Mouse (Mus musculus): ENCODE measurements around the gene Ssbp2. TPM values are rescaled to one million over a fixed set of nuclear protein-coding genes. Genes with fewer than 3 reads are reported as not detected.
A peak's percentile ranks its signal among the peaks of the same experiment; 100 is the strongest.

The Ssbp2 gene
- polyA plus RNA-seq, 1 experiment from 2014 or later: 179 TPM

DNA sequence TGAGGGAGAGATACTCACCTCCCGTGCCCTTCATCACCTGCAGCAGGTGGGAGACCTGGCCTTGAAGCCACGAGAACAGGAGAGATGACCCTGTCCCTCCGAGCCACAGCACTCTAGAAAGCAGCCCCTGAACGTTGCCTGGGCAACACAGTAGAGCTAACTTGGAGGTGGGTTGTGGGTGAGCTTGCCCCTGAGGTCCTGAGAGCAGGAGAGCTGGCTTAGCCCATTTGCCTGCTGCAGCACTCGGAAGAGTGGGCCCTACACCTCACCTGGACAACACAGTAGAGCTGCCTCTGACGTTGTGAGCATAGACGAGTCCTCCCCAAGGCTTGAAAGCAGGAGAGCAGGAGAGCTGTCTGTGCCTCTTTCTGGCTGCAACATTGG, 263.6 kb downstream of the Ssbp2 start:
- Histone ChIP-seq H3K36me3 (ENCODE audit: control insufficient read depth, insufficient read depth, low read length) (no peaks in the 10 kb centered on the region), H3K9me3 (ENCODE audit: control insufficient read depth, low read length) (no peaks in the 10 kb centered on the region), H3K9ac (ENCODE audit: low read length) (no peak overlapping the region), H3K4me1 (replicated peaks; ENCODE audit: control insufficient read depth, insufficient read depth, low read length) (no peaks in the 10 kb centered on the region), H3K27me3 (ENCODE audit: control insufficient read depth, insufficient read depth, low read length) (no peaks in the 10 kb centered on the region), H3K4me3 (ENCODE audit: low read depth, low read length) (no peak overlapping the region), H3K4me2 (ENCODE audit: low read depth, low read length, severe bottlenecking) (no peak overlapping the region), H3K27ac (ENCODE audit: low read depth, low read length) (no peak overlapping the region)
- 0 out of 2 replicates have a peak, but pooled peaks have one; percentile 5 for ATAC-seq (replicated peaks; ENCODE audit: low FRiP score)
- no peak for DNase-seq (ENCODE audit: low spot score)
- 78% methylated on average over 7 of the region's 7 CpGs for WGBS

DNA sequence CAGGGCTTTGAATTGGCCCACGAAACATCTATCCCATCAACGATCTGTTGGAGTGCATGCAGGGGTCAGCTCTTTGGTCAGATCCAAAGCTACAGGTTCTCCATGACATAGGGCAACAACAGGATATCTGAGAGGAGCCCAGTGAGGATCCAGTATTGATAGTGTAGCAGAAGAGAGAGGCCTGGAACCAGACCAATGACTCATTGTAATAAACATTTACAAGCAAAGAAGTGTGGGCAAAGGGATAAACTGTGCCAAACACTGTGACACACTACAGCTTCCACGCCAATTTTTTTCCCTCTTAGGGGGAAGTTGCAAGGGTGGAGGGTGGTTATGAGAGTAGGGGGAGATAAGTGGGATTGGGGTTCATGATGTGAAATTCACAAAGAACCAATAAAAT, 264.1 kb downstream of the Ssbp2 start:
- no peak for ATAC-seq (replicated peaks; ENCODE audit: low FRiP score)
- H3K36me3 ChIP-seq (ENCODE audit: control insufficient read depth, insufficient read depth, low read length): no peaks in the 10 kb centered on the region
- H3K27ac ChIP-seq (ENCODE audit: low read depth, low read length): no peak overlapping the region
- no peaks in the 10 kb centered on the region for H3K27me3 ChIP-seq (ENCODE audit: control insufficient read depth, insufficient read depth, low read length)
- H3K4me2 ChIP-seq (ENCODE audit: low read depth, low read length, severe bottlenecking): no peak overlapping the region
- no peaks in the 10 kb centered on the region for H3K4me1 ChIP-seq (replicated peaks; ENCODE audit: control insufficient read depth, insufficient read depth, low read length)
- H3K9me3 ChIP-seq (ENCODE audit: control insufficient read depth, low read length): no peaks in the 10 kb centered on the region
- 92% methylated on average over 3 of the region's 3 CpGs for WGBS
- no peak overlapping the region for H3K4me3 ChIP-seq (ENCODE audit: low read depth, low read length)
- no peak overlapping the region for H3K9ac ChIP-seq (ENCODE audit: low read length)
- DNase-seq (ENCODE audit: low spot score): no peak

DNA sequence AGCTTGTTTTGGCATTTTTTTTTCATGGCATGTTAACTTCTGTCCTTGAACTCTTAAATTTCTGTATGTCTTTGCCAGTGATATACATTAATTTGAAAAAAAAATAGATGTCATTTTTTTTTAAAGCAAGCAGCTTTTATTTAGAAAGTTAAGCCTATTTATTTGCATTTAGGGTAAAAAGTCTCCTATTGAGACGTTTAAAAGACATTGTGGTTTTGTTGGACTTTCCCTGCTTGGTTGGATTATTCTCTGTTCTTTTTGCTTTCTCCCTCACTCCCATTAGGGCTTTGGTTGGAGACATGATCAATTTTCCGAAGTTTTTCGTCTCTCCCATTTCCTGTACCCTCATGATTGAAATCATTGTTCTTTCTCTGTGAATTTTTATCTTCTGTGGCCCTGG, 265.0 kb downstream of the Ssbp2 start:
- Histone ChIP-seq H3K27me3 (ENCODE audit: control insufficient read depth, insufficient read depth, low read length) (no peaks in the 10 kb centered on the region), H3K9ac (ENCODE audit: low read length) (no peak overlapping the region), H3K36me3 (ENCODE audit: control insufficient read depth, insufficient read depth, low read length) (no peaks in the 10 kb centered on the region), H3K9me3 (ENCODE audit: control insufficient read depth, low read length) (no peaks in the 10 kb centered on the region), H3K4me1 (replicated peaks; ENCODE audit: control insufficient read depth, insufficient read depth, low read length) (no peaks in the 10 kb centered on the region), H3K27ac (ENCODE audit: low read depth, low read length) (no peak overlapping the region), H3K4me3 (ENCODE audit: low read depth, low read length) (no peak overlapping the region), H3K4me2 (ENCODE audit: low read depth, low read length, severe bottlenecking) (no peak overlapping the region)
- 83% methylated on average over 3 of the region's 3 CpGs for WGBS
- ATAC-seq (replicated peaks; ENCODE audit: low FRiP score): no peak
- DNase-seq (ENCODE audit: low spot score): no peak

DNA sequence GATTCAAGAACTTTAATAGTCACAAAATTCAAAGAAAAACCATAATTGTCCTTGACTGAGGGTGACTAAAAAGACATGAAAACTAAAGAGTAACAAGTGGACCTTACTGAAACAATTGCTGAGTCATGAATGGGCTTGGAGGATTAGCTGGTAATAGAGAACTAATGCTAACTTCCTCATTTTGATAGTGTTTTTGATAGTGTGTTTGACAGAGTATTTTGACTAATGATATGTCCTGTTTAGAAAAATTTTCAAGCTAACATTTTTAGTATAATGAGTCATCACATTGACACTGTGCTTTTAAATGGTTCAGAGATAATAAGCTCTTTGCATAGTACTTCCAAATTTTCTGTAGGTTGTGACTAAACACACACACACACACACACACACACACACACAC, 267.8 kb downstream of the Ssbp2 start:
- Histone ChIP-seq H3K9ac (ENCODE audit: low read length) (no peak overlapping the region), H3K27ac (ENCODE audit: low read depth, low read length) (no peak overlapping the region), H3K9me3 (ENCODE audit: control insufficient read depth, low read length) (no peaks in the 10 kb centered on the region), H3K4me1 (replicated peaks; ENCODE audit: control insufficient read depth, insufficient read depth, low read length) (no peaks in the 10 kb centered on the region), H3K36me3 (ENCODE audit: control insufficient read depth, insufficient read depth, low read length) (no peaks in the 10 kb centered on the region), H3K4me2 (ENCODE audit: low read depth, low read length, severe bottlenecking) (no peak overlapping the region), H3K27me3 (ENCODE audit: control insufficient read depth, insufficient read depth, low read length) (no peaks in the 10 kb centered on the region), H3K4me3 (ENCODE audit: low read depth, low read length) (no peak overlapping the region)
- DNase-seq (ENCODE audit: low spot score) (no peak), ATAC-seq (replicated peaks; ENCODE audit: low FRiP score) (no peak)

DNA sequence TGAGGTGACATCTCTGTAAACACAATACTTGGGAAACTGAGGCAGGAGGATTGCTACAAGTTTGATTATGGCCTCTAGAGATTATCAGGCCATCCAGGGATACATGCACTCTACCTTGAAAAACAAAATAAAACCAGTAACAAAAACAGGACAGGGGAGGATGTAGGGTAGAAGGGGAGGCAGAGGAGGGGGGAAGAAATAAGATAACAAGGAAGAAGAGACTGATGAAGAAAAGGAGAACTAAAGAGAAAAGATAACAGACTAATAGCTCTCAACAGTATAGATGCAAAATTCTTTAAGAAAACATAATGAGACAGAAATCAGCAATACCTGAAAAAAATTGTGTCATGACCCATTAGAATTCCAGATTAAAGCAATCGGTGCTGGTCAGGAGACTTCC, 277.1 kb downstream of the Ssbp2 start:
- Histone ChIP-seq H3K9me3 (ENCODE audit: control insufficient read depth, low read length) (no peaks in the 10 kb centered on the region), H3K4me3 (ENCODE audit: low read depth, low read length) (no peak overlapping the region), H3K27me3 (ENCODE audit: control insufficient read depth, insufficient read depth, low read length) (no peaks in the 10 kb centered on the region; the same call in 1 of the 2 replicates), H3K27ac (ENCODE audit: low read depth, low read length) (no peak overlapping the region), H3K36me3 (ENCODE audit: control insufficient read depth, insufficient read depth, low read length) (no peaks in the 10 kb centered on the region), H3K4me1 (replicated peaks; ENCODE audit: control insufficient read depth, insufficient read depth, low read length) (0 out of 2 replicates have a peak, but pooled peaks cover 2% of the 10 kb centered on the region), H3K9ac (ENCODE audit: low read length) (no peak overlapping the region), H3K4me2 (ENCODE audit: low read depth, low read length, severe bottlenecking) (no peak overlapping the region)
- 88% methylated on average over 1 of the region's 1 CpGs for WGBS
- DNase-seq (ENCODE audit: low spot score): no peak
- no peak for ATAC-seq (replicated peaks; ENCODE audit: low FRiP score)

DNA sequence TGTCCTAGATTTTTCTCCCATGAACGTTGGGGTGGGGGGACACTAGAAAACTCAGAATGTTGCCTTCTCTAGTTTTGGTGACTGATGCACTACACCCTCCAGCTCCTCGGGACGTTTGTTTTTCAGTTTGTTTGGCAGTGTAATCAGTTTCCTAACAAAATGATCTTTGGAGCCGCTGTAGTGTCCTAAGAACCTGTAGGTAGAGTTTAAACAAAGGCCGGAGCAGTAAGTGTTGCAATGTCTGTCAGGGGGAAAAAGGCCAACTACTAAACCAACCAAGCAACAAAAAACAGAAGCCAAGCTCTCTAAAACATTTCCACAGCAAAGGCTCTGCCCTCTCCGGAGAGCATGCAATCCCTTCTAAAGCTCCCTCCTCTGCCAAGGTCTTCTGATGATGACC, 280.8 kb downstream of the Ssbp2 start:
- H3K27ac ChIP-seq (ENCODE audit: low read depth, low read length): no peak overlapping the region
- ATAC-seq (replicated peaks; ENCODE audit: low FRiP score): no peak
- no peak overlapping the region for H3K9ac ChIP-seq (ENCODE audit: low read length)
- no peaks in the 10 kb centered on the region for H3K9me3 ChIP-seq (ENCODE audit: control insufficient read depth, low read length)
- peak overlapping the region; percentile 34; the same call in 1 of the 2 replicates for H3K4me3 ChIP-seq (ENCODE audit: low read depth, low read length)
- 0 out of 2 replicates have a peak, but pooled peaks cover 2% of the 10 kb centered on the region for H3K4me1 ChIP-seq (replicated peaks; ENCODE audit: control insufficient read depth, insufficient read depth, low read length)
- peak overlapping the region; percentile 84 for H3K4me2 ChIP-seq (ENCODE audit: low read depth, low read length, severe bottlenecking)
- H3K36me3 ChIP-seq (ENCODE audit: control insufficient read depth, insufficient read depth, low read length): no peaks in the 10 kb centered on the region
- no peaks in the 10 kb centered on the region; the same call in 1 of the 2 replicates for H3K27me3 ChIP-seq (ENCODE audit: control insufficient read depth, insufficient read depth, low read length)
- DNase-seq (ENCODE audit: low spot score): no peak
- 73% methylated on average over 6 of the region's 6 CpGs for WGBS

DNA sequence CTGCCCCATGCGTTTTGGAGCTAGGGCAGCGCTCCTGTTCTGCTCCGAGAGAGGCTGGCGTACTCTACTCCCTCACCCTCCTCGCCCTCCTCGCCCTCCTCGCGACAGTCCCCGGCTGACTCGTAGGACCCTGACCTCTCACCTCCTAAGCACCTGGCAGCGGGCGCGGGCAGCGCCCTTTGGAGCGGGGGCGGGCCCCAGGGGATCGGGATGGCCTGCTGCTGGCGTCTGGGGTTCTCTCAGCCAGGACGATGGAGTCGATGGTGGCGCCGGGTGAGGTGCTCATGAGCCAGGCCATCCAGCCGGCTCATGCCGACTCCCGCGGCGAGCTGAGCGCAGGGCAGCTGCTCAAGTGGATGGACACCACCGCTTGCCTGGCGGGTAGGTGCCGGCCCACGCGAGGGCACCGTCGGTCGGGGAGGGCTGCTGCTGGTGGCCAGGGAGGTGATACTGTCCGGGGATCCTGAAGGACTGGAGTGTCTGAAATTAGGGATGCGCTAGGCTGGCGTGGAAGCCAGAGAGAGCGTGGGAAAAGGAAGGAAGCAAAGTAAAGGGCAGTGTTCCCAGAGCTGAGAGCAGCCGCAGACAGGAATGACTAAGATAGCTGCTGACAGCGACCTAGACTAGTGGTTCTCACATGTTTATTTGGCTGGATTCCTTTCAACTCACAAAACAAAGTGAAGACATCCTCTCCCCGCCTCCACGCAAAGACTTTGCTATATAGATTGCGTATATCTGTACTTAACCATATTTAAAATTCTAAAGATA, 281.4 kb downstream of the Ssbp2 start, which contains the start of gene Acot12:
TSS of gene Acot12 (plus strand) at position 233 of the 768 bp plus-strand sequence.
- H3K9ac ChIP-seq (ENCODE audit: low read length): peak within 1 kb of the TSS; percentile 54
- H3K4me2 ChIP-seq (ENCODE audit: low read depth, low read length, severe bottlenecking): peak within 1 kb of the TSS; percentile 84
- WGBS: 8% methylated on average over 45 of the region's 45 CpGs
- peak within 1 kb of the TSS; percentile 34 for H3K4me3 ChIP-seq (ENCODE audit: low read depth, low read length)
- H3K27ac ChIP-seq (ENCODE audit: low read depth, low read length): no peak within 1 kb of the TSS
- 0 out of 2 replicates have a peak, but pooled peaks cover 2% of the 10 kb centered on the region for H3K4me1 ChIP-seq (replicated peaks; ENCODE audit: control insufficient read depth, insufficient read depth, low read length)
- no peaks in the 10 kb centered on the region for H3K9me3 ChIP-seq (ENCODE audit: control insufficient read depth, low read length)
- DNase-seq (ENCODE audit: low spot score) (peak; percentile 72), ATAC-seq (replicated peaks; ENCODE audit: low FRiP score) (peak; percentile 76)
- no peaks in the 10 kb centered on the region; the same call in 1 of the 2 replicates for H3K27me3 ChIP-seq (ENCODE audit: control insufficient read depth, insufficient read depth, low read length)
- H3K36me3 ChIP-seq (ENCODE audit: control insufficient read depth, insufficient read depth, low read length): no peaks in the 10 kb centered on the region

DNA sequence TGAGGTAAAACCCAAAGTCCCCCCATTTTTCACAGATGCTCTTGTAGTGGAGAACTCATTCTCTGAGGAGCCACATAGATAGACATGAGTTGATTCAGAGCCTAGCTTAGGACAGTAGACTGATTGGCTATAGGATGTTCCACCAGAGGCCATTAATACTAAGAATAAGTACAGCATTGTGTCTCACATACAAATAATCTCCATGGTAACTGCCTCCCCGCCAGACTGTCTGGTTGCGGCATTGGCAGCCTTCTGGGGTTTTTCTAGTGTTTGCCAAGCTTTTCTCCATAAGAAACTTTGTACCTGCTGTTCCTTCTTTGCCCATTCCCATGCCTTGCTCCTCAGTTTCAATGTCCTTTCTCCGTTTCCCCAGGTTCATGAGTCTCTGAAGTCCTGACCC, 283.1 kb downstream of the Ssbp2 start:
- H3K27ac ChIP-seq (ENCODE audit: low read depth, low read length): no peak overlapping the region
- 0 out of 2 replicates have a peak, but pooled peaks cover 2% of the 10 kb centered on the region for H3K4me1 ChIP-seq (replicated peaks; ENCODE audit: control insufficient read depth, insufficient read depth, low read length)
- WGBS: 84% methylated on average over 3 of the region's 3 CpGs
- no peak overlapping the region for H3K4me2 ChIP-seq (ENCODE audit: low read depth, low read length, severe bottlenecking)
- H3K9me3 ChIP-seq (ENCODE audit: control insufficient read depth, low read length): no peaks in the 10 kb centered on the region
- no peaks in the 10 kb centered on the region; the same call in 1 of the 2 replicates for H3K27me3 ChIP-seq (ENCODE audit: control insufficient read depth, insufficient read depth, low read length)
- H3K36me3 ChIP-seq (ENCODE audit: control insufficient read depth, insufficient read depth, low read length): no peaks in the 10 kb centered on the region
- ATAC-seq (replicated peaks; ENCODE audit: low FRiP score): no peak
- no peak overlapping the region for H3K4me3 ChIP-seq (ENCODE audit: low read depth, low read length)
- no peak for DNase-seq (ENCODE audit: low spot score)
- H3K9ac ChIP-seq (ENCODE audit: low read length): no peak overlapping the region

DNA sequence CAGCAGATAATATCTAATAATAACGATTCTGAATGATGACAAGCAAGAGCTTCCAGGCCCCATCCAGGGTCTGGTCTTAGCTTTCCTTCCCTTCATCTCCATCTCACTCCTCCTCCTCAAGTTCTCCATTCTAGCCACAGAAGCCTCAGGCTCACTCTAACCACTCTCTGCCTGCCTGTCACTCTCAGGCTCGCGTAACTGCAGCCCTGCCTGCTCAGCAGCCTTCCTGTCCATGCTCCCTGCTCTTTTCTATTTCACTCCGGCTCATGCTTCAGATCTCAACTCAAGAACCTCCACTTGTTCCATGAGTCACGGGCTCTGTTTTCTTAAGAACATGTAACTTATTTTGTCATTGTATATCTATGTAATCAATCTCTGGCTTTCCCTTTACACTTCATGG, 286.4 kb downstream of the Ssbp2 start:
- H3K27me3 ChIP-seq (ENCODE audit: control insufficient read depth, insufficient read depth, low read length): no peaks in the 10 kb centered on the region
- H3K9me3 ChIP-seq (ENCODE audit: control insufficient read depth, low read length): no peaks in the 10 kb centered on the region
- 87% methylated on average over 5 of the region's 5 CpGs for WGBS
- H3K9ac ChIP-seq (ENCODE audit: low read length): no peak overlapping the region
- H3K27ac ChIP-seq (ENCODE audit: low read depth, low read length): no peak overlapping the region
- H3K4me1 ChIP-seq (replicated peaks; ENCODE audit: control insufficient read depth, insufficient read depth, low read length): 0 out of 2 replicates have a peak, but pooled peaks cover 2% of the 10 kb centered on the region
- no peaks in the 10 kb centered on the region for H3K36me3 ChIP-seq (ENCODE audit: control insufficient read depth, insufficient read depth, low read length)
- no peak overlapping the region for H3K4me2 ChIP-seq (ENCODE audit: low read depth, low read length, severe bottlenecking)
- no peak overlapping the region for H3K4me3 ChIP-seq (ENCODE audit: low read depth, low read length)
- ATAC-seq (replicated peaks; ENCODE audit: low FRiP score) (no peak), DNase-seq (ENCODE audit: low spot score) (no peak)

All from forebrain, embryonic 11.5 days (tissue).